In genomic region chr9:94701965-94702634, GRCm38 (mm10) we compare ENCODE assay signal across 10 mouse cellular contexts. TPM values are rescaled to one million over a fixed set of nuclear protein-coding genes. Genes with fewer than 3 reads are reported as not detected.
DNase-seq lines count a peak whose midpoint lies in the region; ATAC-seq and TF ChIP-seq lines count a peak whose summit lies in the region.
"Had no signal": no experiment of that assay in that cellular context is flagged by ENCODE, and none has a peak within 500 bp of the region (broad histone marks: within the 10 kb centered on the region; RNA-seq: fewer than 3 reads in every experiment).

No protein-coding gene starts in this region.

- H3K4me2 ChIP-seq in forebrain, embryonic 12.5 days, result no peak overlapping the region
- no peak overlapping the region for H3K4me2 ChIP-seq in forebrain, postnatal 0 days (ENCODE audit: low read depth)
- no peak overlapping the region for H3K4me2 ChIP-seq in lung, embryonic 14.5 days
- H3K4me2 ChIP-seq in hindbrain, embryonic 12.5 days (replicated peaks), result no peak overlapping the region

- no peak for TF ChIP-seq CTCF in forebrain, postnatal 0 days (IDR thresholded peaks at IDR 0.05; ENCODE audit: low read depth)
- TF ChIP-seq CTCF in lung, embryonic 14.5 days (IDR thresholded peaks at IDR 0.05; ENCODE audit: low read depth), result no peak

- H3K9me3 ChIP-seq in forebrain, embryonic 12.5 days, result no peaks in the 10 kb centered on the region
- no peaks in the 10 kb centered on the region for H3K9me3 ChIP-seq in forebrain, postnatal 0 days (ENCODE audit: low read length)
- no peaks in the 10 kb centered on the region for H3K9me3 ChIP-seq in lung, embryonic 14.5 days (ENCODE audit: low read depth, low read length)
- no peaks in the 10 kb centered on the region for H3K9me3 ChIP-seq in hindbrain, embryonic 12.5 days (replicated peaks)

- H3K9ac ChIP-seq in forebrain, embryonic 12.5 days, result no peak overlapping the region
- no peak overlapping the region for H3K9ac ChIP-seq in forebrain, postnatal 0 days
- no peak overlapping the region for H3K9ac ChIP-seq in lung, embryonic 14.5 days
- no peak overlapping the region for H3K9ac ChIP-seq in hindbrain, embryonic 12.5 days

- no peak overlapping the region for H3K4me3 ChIP-seq in forebrain, embryonic 12.5 days (replicated peaks)
- H3K4me3 ChIP-seq in forebrain, postnatal 0 days (ENCODE audit: low read depth, low read length), result no peak overlapping the region
- H3K4me3 ChIP-seq in lung, embryonic 14.5 days (ENCODE audit: low read depth, low read length), result no peak overlapping the region
- H3K4me3 ChIP-seq in hindbrain, embryonic 12.5 days, result no peak overlapping the region

- no peaks in the 10 kb centered on the region for H3K36me3 ChIP-seq in forebrain, embryonic 12.5 days (replicated peaks)
- H3K36me3 ChIP-seq in forebrain, postnatal 0 days (ENCODE audit: insufficient read depth), result no peaks in the 10 kb centered on the region
- no peaks in the 10 kb centered on the region for H3K36me3 ChIP-seq in lung, embryonic 14.5 days (ENCODE audit: insufficient read depth)
- H3K36me3 ChIP-seq in hindbrain, embryonic 12.5 days, result no peaks in the 10 kb centered on the region

- H3K27me3 ChIP-seq in forebrain, embryonic 12.5 days, result no peaks in the 10 kb centered on the region
- H3K27me3 ChIP-seq in forebrain, postnatal 0 days (ENCODE audit: insufficient read depth, low read length), result no peaks in the 10 kb centered on the region
- H3K27me3 ChIP-seq in lung, embryonic 14.5 days (ENCODE audit: insufficient read depth, low read length), result no peaks in the 10 kb centered on the region
- H3K27me3 ChIP-seq in hindbrain, embryonic 12.5 days, result no peaks in the 10 kb centered on the region

- no peak overlapping the region for H3K27ac ChIP-seq in forebrain, embryonic 12.5 days
- H3K27ac ChIP-seq in forebrain, postnatal 0 days (ENCODE audit: low read depth, low read length), result no peak overlapping the region
- H3K27ac ChIP-seq in lung, embryonic 14.5 days (ENCODE audit: low read depth), result no peak overlapping the region
- H3K27ac ChIP-seq in hindbrain, embryonic 12.5 days, result no peak overlapping the region

- WGBS in forebrain, embryonic 12.5 days, result 47% methylated on average over 10 of the region's 10 CpGs
- WGBS in forebrain, postnatal 0 days, result 54% methylated on average over 10 of the region's 10 CpGs
- WGBS in lung, embryonic 14.5 days, result 27% methylated on average over 10 of the region's 10 CpGs
- 53% methylated on average over 10 of the region's 10 CpGs for WGBS in hindbrain, embryonic 12.5 days

- DNase-seq in forebrain, postnatal 0 days, result no peak
- no peak for DNase-seq in lung, embryonic 14.5 days
- no peak for DNase-seq in lung, postnatal 10 days
- DNase-seq in retina, postnatal 1 day, result peak; percentile 76
- DNase-seq in frontal cortex, postnatal 36 days (ENCODE audit: low spot score in 2 of 2), result no peak
- no peak for DNase-seq in lung, postnatal 25 days (ENCODE audit: low spot score)
- DNase-seq: kidney, adult 8-10 months; thymus, adult 18-20 months had no signal

- H3K4me1 ChIP-seq in forebrain, embryonic 12.5 days, result peaks cover 20% of the 10 kb centered on the region
- peaks cover 4% of the 10 kb centered on the region for H3K4me1 ChIP-seq in forebrain, postnatal 0 days (ENCODE audit: insufficient read depth)
- peaks cover 1% of the 10 kb centered on the region; the same call in 1 of the 2 replicates for H3K4me1 ChIP-seq in lung, embryonic 14.5 days (ENCODE audit: insufficient read depth)
- H3K4me1 ChIP-seq in hindbrain, embryonic 12.5 days, result peaks cover 7% of the 10 kb centered on the region

- ATAC-seq in forebrain, embryonic 12.5 days (ENCODE audit: low FRiP score), result 0 out of 2 replicates have a peak, but pooled peaks have one; percentile 37
- no peak for ATAC-seq in forebrain, postnatal 0 days
- ATAC-seq in lung, embryonic 14.5 days (ENCODE audit: insufficient read depth), result peak; percentile 23; the same call in 1 of the 2 replicates
- ATAC-seq in hindbrain, embryonic 12.5 days (ENCODE audit: low FRiP score), result 0 out of 2 replicates have a peak, but pooled peaks have one; percentile 45

RNA-seq across cellular contexts. Expression of gene Slc9a9, which starts 32.4 kb away (rescaled TPM):
- 2.5 and 2.8 TPM in 2 replicates for polyA plus RNA-seq in forebrain, embryonic 12.5 days (2016; fragmentation: Nextera tagmentation; extraction: Ambion mirVana)
- 5.3 and 6.7 TPM in 2 replicates for total RNA-seq in forebrain, postnatal 0 days (2014; rRNA removed)
- 3.3 and 4.8 TPM in 2 replicates for polyA plus RNA-seq in forebrain, postnatal 0 days (2015; fragmentation: Nextera tagmentation; extraction: Ambion mirVana)
- polyA plus RNA-seq in lung, embryonic 14.5 days (2014; fragmentation: Nextera tagmentation; extraction: Ambion mirVana), result 5.0 and 5.1 TPM in 2 replicates
- 4.9 and 6.2 TPM in 2 replicates for polyA plus RNA-seq in hindbrain, embryonic 12.5 days (2016; fragmentation: Nextera tagmentation; extraction: Ambion mirVana)
